Mouse (Mus musculus): Measurements from ENCODE around the gene Scube1. TPM values are rescaled to one million over a fixed set of nuclear protein-coding genes. Genes with fewer than 3 reads are reported as not detected.
A peak's percentile ranks its signal among the peaks of the same experiment; 100 is the strongest.

Scube1 gene
- polyA plus RNA-seq, 1 experiment = 1.3 TPM

GRCm38 (mm10) chr15:83592260-83593188 lies 132.3 kb downstream of the Scube1 start:
- peaks cover 7% of the 10 kb centered on the region for H3K36me3 ChIP-seq (ENCODE audit: control insufficient read depth, insufficient read depth, low read length)
- H3K27ac ChIP-seq (ENCODE audit: control insufficient read depth, insufficient read depth, low read length) = no peak overlapping the region
- peaks cover 22% of the 10 kb centered on the region for H3K4me1 ChIP-seq (replicated peaks; ENCODE audit: control insufficient read depth, insufficient read depth, low read length)
- 87% methylated on average over 8 of the region's 8 CpGs for WGBS
- no peak overlapping the region for H3K4me3 ChIP-seq (ENCODE audit: control insufficient read depth, insufficient read depth, low read length)
- H3K27me3 ChIP-seq (ENCODE audit: control insufficient read depth, insufficient read depth, low read length) = no peaks in the 10 kb centered on the region
- TF ChIP-seq CTCF (IDR thresholded peaks at IDR 0.05; ENCODE audit: borderline replicate concordance, control insufficient read depth, extremely low read depth, insufficient read depth, low read length, poor library complexity) (no peak), POLR2A (IDR thresholded peaks at IDR 0.05; ENCODE audit: control insufficient read depth, extremely low read depth, insufficient read depth, low read length, poor library complexity) (no peak)
- no peak for DNase-seq

- H3K27ac ChIP-seq (ENCODE audit: control insufficient read depth, insufficient read depth, low read length) = no peak overlapping the region
- TF ChIP-seq CTCF (IDR thresholded peaks at IDR 0.05; ENCODE audit: borderline replicate concordance, control insufficient read depth, extremely low read depth, insufficient read depth, low read length, poor library complexity) (no peak), POLR2A (IDR thresholded peaks at IDR 0.05; ENCODE audit: control insufficient read depth, extremely low read depth, insufficient read depth, low read length, poor library complexity) (no peak)
- H3K4me1 ChIP-seq (replicated peaks; ENCODE audit: control insufficient read depth, insufficient read depth, low read length) = peaks cover 22% of the 10 kb centered on the region
- no peak for DNase-seq
- WGBS = 90% methylated on average over 6 of the region's 6 CpGs
- peaks cover 15% of the 10 kb centered on the region for H3K36me3 ChIP-seq (ENCODE audit: control insufficient read depth, insufficient read depth, low read length)
- no peaks in the 10 kb centered on the region for H3K27me3 ChIP-seq (ENCODE audit: control insufficient read depth, insufficient read depth, low read length)
- no peak overlapping the region for H3K4me3 ChIP-seq (ENCODE audit: control insufficient read depth, insufficient read depth, low read length)
These were observed 133.1 kb downstream of the Scube1 start for GRCm38 (mm10) chr15:83591758-83592157.

- 95% methylated on average over 4 of the region's 4 CpGs for WGBS
- TF ChIP-seq POLR2A (IDR thresholded peaks at IDR 0.05; ENCODE audit: control insufficient read depth, extremely low read depth, insufficient read depth, low read length, poor library complexity) (no peak), CTCF (IDR thresholded peaks at IDR 0.05; ENCODE audit: borderline replicate concordance, control insufficient read depth, extremely low read depth, insufficient read depth, low read length, poor library complexity) (no peak)
These were observed 134.0 kb downstream of the Scube1 start for GRCm38 (mm10) chr15:83590841-83591240.

GRCm38 (mm10) chr15:83584741-83585220 lies 140.0 kb downstream of the Scube1 start:
- Histone ChIP-seq H3K4me3 (ENCODE audit: control insufficient read depth, insufficient read depth, low read length) (no peak overlapping the region), H3K4me1 (replicated peaks; ENCODE audit: control insufficient read depth, insufficient read depth, low read length) (0 out of 2 replicates have a peak, but pooled peaks cover 2% of the 10 kb centered on the region), H3K27me3 (ENCODE audit: control insufficient read depth, insufficient read depth, low read length) (no peaks in the 10 kb centered on the region), H3K27ac (ENCODE audit: control insufficient read depth, insufficient read depth, low read length) (no peak overlapping the region), H3K36me3 (ENCODE audit: control insufficient read depth, insufficient read depth, low read length) (peaks cover 65% of the 10 kb centered on the region)
- TF ChIP-seq POLR2A (IDR thresholded peaks at IDR 0.05; ENCODE audit: control insufficient read depth, extremely low read depth, insufficient read depth, low read length, poor library complexity) = no peak
- no peak for TF ChIP-seq CTCF (IDR thresholded peaks at IDR 0.05; ENCODE audit: borderline replicate concordance, control insufficient read depth, extremely low read depth, insufficient read depth, low read length, poor library complexity)
- DNase-seq = no peak
- 95% methylated on average over 6 of the region's 6 CpGs for WGBS

More at GRCm38 (mm10) chr15:83590841-83591240, 134.0 kb downstream of the Scube1 start:
- DNase-seq = no peak
- peaks cover 24% of the 10 kb centered on the region for H3K36me3 ChIP-seq (ENCODE audit: control insufficient read depth, insufficient read depth, low read length)
- H3K4me1 ChIP-seq (replicated peaks; ENCODE audit: control insufficient read depth, insufficient read depth, low read length) = peaks cover 22% of the 10 kb centered on the region
- no peak overlapping the region for H3K27ac ChIP-seq (ENCODE audit: control insufficient read depth, insufficient read depth, low read length)
- H3K27me3 ChIP-seq (ENCODE audit: control insufficient read depth, insufficient read depth, low read length) = no peaks in the 10 kb centered on the region
- no peak overlapping the region for H3K4me3 ChIP-seq (ENCODE audit: control insufficient read depth, insufficient read depth, low read length)

GRCm38 (mm10) chr15:83583419-83584156 lies 141.2 kb downstream of the Scube1 start:
- TF ChIP-seq POLR2A (IDR thresholded peaks at IDR 0.05; ENCODE audit: control insufficient read depth, extremely low read depth, insufficient read depth, low read length, poor library complexity) (no peak), CTCF (IDR thresholded peaks at IDR 0.05; ENCODE audit: borderline replicate concordance, control insufficient read depth, extremely low read depth, insufficient read depth, low read length, poor library complexity) (peak; percentile 65; the same call in 1 of the 2 replicates)

GRCm38 (mm10) chr15:83582931-83583330 lies 141.9 kb downstream of the Scube1 start:
- Histone ChIP-seq H3K36me3 (ENCODE audit: control insufficient read depth, insufficient read depth, low read length) (peaks cover 73% of the 10 kb centered on the region), H3K27me3 (ENCODE audit: control insufficient read depth, insufficient read depth, low read length) (no peaks in the 10 kb centered on the region), H3K27ac (ENCODE audit: control insufficient read depth, insufficient read depth, low read length) (no peak overlapping the region), H3K4me3 (ENCODE audit: control insufficient read depth, insufficient read depth, low read length) (no peak overlapping the region), H3K4me1 (replicated peaks; ENCODE audit: control insufficient read depth, insufficient read depth, low read length) (0 out of 2 replicates have a peak, but pooled peaks cover 2% of the 10 kb centered on the region)
- TF ChIP-seq CTCF (IDR thresholded peaks at IDR 0.05; ENCODE audit: borderline replicate concordance, control insufficient read depth, extremely low read depth, insufficient read depth, low read length, poor library complexity) (no peak), POLR2A (IDR thresholded peaks at IDR 0.05; ENCODE audit: control insufficient read depth, extremely low read depth, insufficient read depth, low read length, poor library complexity) (no peak)
- no peak for DNase-seq
- 93% methylated on average over 4 of the region's 4 CpGs for WGBS

More at GRCm38 (mm10) chr15:83583419-83584156, 141.2 kb downstream of the Scube1 start:
- DNase-seq = peak; percentile 62
- Histone ChIP-seq H3K27me3 (ENCODE audit: control insufficient read depth, insufficient read depth, low read length) (no peaks in the 10 kb centered on the region), H3K36me3 (ENCODE audit: control insufficient read depth, insufficient read depth, low read length) (peaks cover 73% of the 10 kb centered on the region), H3K4me1 (replicated peaks; ENCODE audit: control insufficient read depth, insufficient read depth, low read length) (0 out of 2 replicates have a peak, but pooled peaks cover 2% of the 10 kb centered on the region), H3K27ac (ENCODE audit: control insufficient read depth, insufficient read depth, low read length) (no peak overlapping the region), H3K4me3 (ENCODE audit: control insufficient read depth, insufficient read depth, low read length) (no peak overlapping the region)
- WGBS = 92% methylated on average over 8 of the region's 8 CpGs

Data from thymus, adult 2 months (tissue).